Mouse (Mus musculus) hindbrain, embryonic 16.5 days (tissue): Measurements from ENCODE around the gene Lingo3. TPM values are rescaled to one million over a fixed set of nuclear protein-coding genes. Genes with fewer than 3 reads are reported as not detected.

Experiments used
- ATAC-seq: fragments of 200-750 bp; cut with Nextera tagmentation; 2 replicates; pipeline ENCODE4 v1.8.0; 2017; ENCODE audit warnings: moderate TSS enrichment, moderate library complexity
- H3K27ac ChIP-seq: fragments of 300-500 bp; sonication (generic); 2 replicates; pipeline ENCODE4 v1.5.1; 2014; ENCODE audit warnings: low read depth, mild to moderate bottlenecking, control low read depth, low read length, moderate library complexity
- H3K27me3 ChIP-seq: fragments of 300-500 bp; sonication (generic); replicated peaks from 2 replicates; pipeline ENCODE4 v1.6.1; 2014; ENCODE audit warnings: low read length; ENCODE audit not compliant: control insufficient read depth, insufficient read depth
- H3K36me3 ChIP-seq: fragments of 300-500 bp; sonication (generic); 2 replicates; pipeline ENCODE4 v1.6.1; 2014; ENCODE audit warnings: mild to moderate bottlenecking, low read length, moderate library complexity, mixed read lengths; ENCODE audit not compliant: control insufficient read depth, insufficient read depth
- H3K4me1 ChIP-seq: fragments of 300-500 bp; sonication (generic); 2 replicates; pipeline ENCODE4 v1.6.1; 2014; ENCODE audit warnings: low read depth, low read length; ENCODE audit not compliant: control insufficient read depth, insufficient read depth
- H3K4me2 ChIP-seq: fragments of 300-500 bp; sonication (generic); 2 replicates; pipeline ENCODE4 v1.6.1; 2014; ENCODE audit warnings: mild to moderate bottlenecking, low read length, control low read depth, moderate library complexity
- H3K4me3 ChIP-seq: fragments of 300-500 bp; sonication (generic); 2 replicates; pipeline ENCODE4 v1.5.1; 2014; ENCODE audit warnings: mild to moderate bottlenecking, low read length, control low read depth, moderate library complexity
- H3K9ac ChIP-seq: fragments of 300-500 bp; sonication (generic); 2 replicates; pipeline ENCODE4 v1.6.1; 2014; ENCODE audit warnings: low read depth, mild to moderate bottlenecking, control low read depth, low read length, moderate library complexity
- H3K9me3 ChIP-seq: fragments of 300-500 bp; sonication (generic); 2 replicates; pipeline ENCODE4 v1.6.1; 2014; ENCODE audit warnings: mild to moderate bottlenecking, low read length, moderate library complexity; ENCODE audit not compliant: control insufficient read depth
- WGBS: fragments of 180-500 bp; shearing (Covaris S2); extraction: QIAGEN DNeasy Blood & Tissue Kit; methylation state at CpG from one replicate; pipeline ENCODE4 v1.1.7; 2014; 5-methylcytosine and 5-hydroxymethylcytosine counted together
- polyA plus RNA-seq: library from polyadenylated mRNA; unstranded; fragments of >200 nt; fragmentation: Nextera tagmentation; extraction: Ambion mirVana; gene quantifications from 2 replicates; pipeline ENCODE4 v1.2.1, GENCODE M21; 2015

Gene Lingo3
- polyA plus RNA-seq, 1 experiment from 2014 or later, result 23.3 TPM

GRCm38 (mm10) chr10:80827870-80828420 is 15.9 kb downstream of the Lingo3 start:
- H3K4me2 ChIP-seq, result peak overlapping the region; percentile 98
- no peak for ATAC-seq
- H3K27ac ChIP-seq, result no peak overlapping the region
- H3K4me3 ChIP-seq, result peak overlapping the region; percentile 77
- H3K9me3 ChIP-seq, result no peaks in the 10 kb centered on the region
- H3K27me3 ChIP-seq, result no peaks in the 10 kb centered on the region
- whole genome bisulfite sequencing, result 76% methylated on average over 10 of the region's 10 CpGs
- peaks cover 11% of the 10 kb centered on the region for H3K36me3 ChIP-seq
- H3K4me1 ChIP-seq, result peaks cover 12% of the 10 kb centered on the region
- peak overlapping the region; percentile 92 for H3K9ac ChIP-seq

- Histone ChIP-seq H3K9ac (peak overlapping the region; percentile 92), H3K4me2 (peak overlapping the region; percentile 98), H3K27me3 (no peaks in the 10 kb centered on the region), H3K27ac (peak overlapping the region; percentile 92), H3K9me3 (no peaks in the 10 kb centered on the region), H3K4me1 (peaks cover 12% of the 10 kb centered on the region), H3K4me3 (peak overlapping the region; percentile 77), H3K36me3 (peaks cover 11% of the 10 kb centered on the region)
- no peak for ATAC-seq
- 7% methylated on average over 28 of the region's 29 CpGs for WGBS
These were observed 16.6 kb downstream of the Lingo3 start for GRCm38 (mm10) chr10:80827063-80827869.

- peaks cover 11% of the 10 kb centered on the region for H3K36me3 ChIP-seq
- H3K27me3 ChIP-seq, result no peaks in the 10 kb centered on the region
- H3K9me3 ChIP-seq, result no peaks in the 10 kb centered on the region
- peak within 1 kb of the TSS; percentile 92 for H3K9ac ChIP-seq
- H3K4me1 ChIP-seq, result peaks cover 12% of the 10 kb centered on the region
- H3K4me2 ChIP-seq, result peak within 1 kb of the TSS; percentile 98
- peak within 1 kb of the TSS; percentile 92 for H3K27ac ChIP-seq
- 0% methylated on average over 63 of the region's 82 CpGs for WGBS
- peak within 1 kb of the TSS; percentile 77 for H3K4me3 ChIP-seq
- peak; percentile 98 for ATAC-seq
These were observed 17.4 kb downstream of the Lingo3 start, which contains the start of gene Oaz1 for GRCm38 (mm10) chr10:80826151-80827062. TSS of gene Oaz1 (plus strand) at chr10:80826656.

GRCm38 (mm10) chr10:80824827-80825226 is 19.0 kb downstream of the Lingo3 start:
- Histone ChIP-seq H3K4me1 (peaks cover 12% of the 10 kb centered on the region), H3K4me3 (no peak overlapping the region), H3K9ac (no peak overlapping the region), H3K4me2 (no peak overlapping the region), H3K36me3 (peaks cover 8% of the 10 kb centered on the region), H3K27ac (no peak overlapping the region), H3K27me3 (no peaks in the 10 kb centered on the region), H3K9me3 (no peaks in the 10 kb centered on the region)
- WGBS, result 87% methylated on average over 2 of the region's 2 CpGs
- no peak for ATAC-seq

- 67% methylated on average over 8 of the region's 8 CpGs for WGBS
- no peaks in the 10 kb centered on the region for H3K9me3 ChIP-seq
- H3K36me3 ChIP-seq, result peaks cover under 1% of the 10 kb centered on the region; the same call in 1 of the 2 replicates
- H3K27me3 ChIP-seq, result no peaks in the 10 kb centered on the region
- H3K4me3 ChIP-seq, result no peak overlapping the region
- no peak overlapping the region for H3K4me2 ChIP-seq
- no peak overlapping the region for H3K9ac ChIP-seq
- no peak overlapping the region for H3K27ac ChIP-seq
- ATAC-seq, result no peak
- peaks cover 12% of the 10 kb centered on the region for H3K4me1 ChIP-seq
These were observed 19.8 kb downstream of the Lingo3 start for GRCm38 (mm10) chr10:80823847-80824643.

- Histone ChIP-seq H3K36me3 (no peaks in the 10 kb centered on the region), H3K27ac (no peak overlapping the region), H3K9ac (no peak overlapping the region), H3K4me3 (no peak overlapping the region), H3K4me1 (peaks cover 9% of the 10 kb centered on the region), H3K27me3 (no peaks in the 10 kb centered on the region), H3K4me2 (no peak overlapping the region), H3K9me3 (no peaks in the 10 kb centered on the region)
- 77% methylated on average over 1 of the region's 1 CpGs for WGBS
- no peak for ATAC-seq
These were observed 20.5 kb downstream of the Lingo3 start for GRCm38 (mm10) chr10:80823316-80823715.

- no peaks in the 10 kb centered on the region for H3K9me3 ChIP-seq
- H3K4me2 ChIP-seq, result no peak overlapping the region
- H3K4me3 ChIP-seq, result no peak overlapping the region
- ATAC-seq, result no peak
- WGBS, result 90% methylated on average over 5 of the region's 5 CpGs
- no peaks in the 10 kb centered on the region for H3K27me3 ChIP-seq
- no peak overlapping the region for H3K27ac ChIP-seq
- H3K4me1 ChIP-seq, result peaks cover under 1% of the 10 kb centered on the region
- no peaks in the 10 kb centered on the region for H3K36me3 ChIP-seq
- H3K9ac ChIP-seq, result no peak overlapping the region
These were observed 21.3 kb downstream of the Lingo3 start for GRCm38 (mm10) chr10:80822528-80822927.

GRCm38 (mm10) chr10:80821991-80822390 is 21.8 kb downstream of the Lingo3 start:
- H3K27ac ChIP-seq, result no peak overlapping the region
- no peak overlapping the region for H3K4me2 ChIP-seq
- H3K9ac ChIP-seq, result no peak overlapping the region
- no peaks in the 10 kb centered on the region for H3K4me1 ChIP-seq
- H3K36me3 ChIP-seq, result no peaks in the 10 kb centered on the region
- 50% methylated on average over 2 of the region's 2 CpGs for WGBS
- H3K9me3 ChIP-seq, result no peaks in the 10 kb centered on the region
- ATAC-seq, result no peak
- H3K27me3 ChIP-seq, result no peaks in the 10 kb centered on the region
- H3K4me3 ChIP-seq, result no peak overlapping the region
